Mouse (Mus musculus): Measurements from ENCODE around the gene Parvg. TPM values are rescaled to one million over a fixed set of nuclear protein-coding genes. Genes with fewer than 3 reads are reported as not detected.

Gene Parvg
- polyA plus RNA-seq, 1 experiment = 63.0 TPM

- no peaks in the 10 kb centered on the region for H3K4me1 ChIP-seq (ENCODE audit: control insufficient read depth, insufficient read depth, low read length)
- H3K27ac ChIP-seq (ENCODE audit: control insufficient read depth, insufficient read depth, low read depth, low read length) = no peak overlapping the region
- H3K36me3 ChIP-seq (ENCODE audit: control insufficient read depth, insufficient read depth, low read length) = no peaks in the 10 kb centered on the region
- H3K4me3 ChIP-seq (ENCODE audit: control insufficient read depth, low read depth, low read length) = no peak overlapping the region
- TF ChIP-seq CTCF (IDR thresholded peaks at IDR 0.05; ENCODE audit: control insufficient read depth, insufficient read depth, insufficient replicate concordance, low read depth, low read length) (no peak), POLR2A (IDR thresholded peaks at IDR 0.05; ENCODE audit: control insufficient read depth, low read depth, low read length) (no peak)
- no peaks in the 10 kb centered on the region for H3K27me3 ChIP-seq (ENCODE audit: control insufficient read depth, insufficient read depth, low read length)
These were observed 7.3 kb downstream of the Parvg start for GRCm38 (mm10) chr15:84331066-84331612.

DNA sequence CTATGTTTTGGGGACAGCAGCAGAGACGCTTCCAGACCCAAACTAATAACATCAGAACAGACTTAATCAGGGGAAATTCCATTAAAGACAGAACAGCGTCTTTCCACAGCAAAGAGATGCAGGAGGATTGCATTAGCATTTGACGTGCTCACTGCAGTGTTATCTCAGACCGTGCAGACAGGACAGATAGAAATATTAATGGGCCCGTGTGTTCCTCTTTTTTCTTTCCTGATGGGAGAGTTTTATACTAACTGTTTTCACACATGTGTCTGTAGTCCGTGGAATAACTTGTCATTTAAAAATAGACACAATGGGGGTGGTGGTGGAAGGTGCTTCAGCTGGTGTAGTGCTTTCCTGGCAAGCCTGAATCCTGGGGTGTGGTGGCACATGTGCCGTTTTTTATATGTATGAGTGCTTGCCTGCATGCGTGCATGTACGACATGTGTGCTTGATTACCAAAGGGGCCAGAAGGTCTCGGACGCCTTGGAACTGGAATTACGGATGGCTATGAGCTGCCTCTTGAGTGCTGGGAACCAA lies 12.5 kb downstream of the Parvg start:
- Histone ChIP-seq H3K4me3 (ENCODE audit: control insufficient read depth, low read depth, low read length) (no peak overlapping the region), H3K36me3 (ENCODE audit: control insufficient read depth, insufficient read depth, low read length) (no peaks in the 10 kb centered on the region), H3K27ac (ENCODE audit: control insufficient read depth, insufficient read depth, low read depth, low read length) (no peak overlapping the region), H3K4me1 (ENCODE audit: control insufficient read depth, insufficient read depth, low read length) (no peaks in the 10 kb centered on the region), H3K27me3 (ENCODE audit: control insufficient read depth, insufficient read depth, low read length) (no peaks in the 10 kb centered on the region)
- TF ChIP-seq CTCF (IDR thresholded peaks at IDR 0.05; ENCODE audit: control insufficient read depth, insufficient read depth, insufficient replicate concordance, low read depth, low read length) (no peak), POLR2A (IDR thresholded peaks at IDR 0.05; ENCODE audit: control insufficient read depth, low read depth, low read length) (no peak)

- Histone ChIP-seq H3K36me3 (ENCODE audit: control insufficient read depth, insufficient read depth, low read length) (no peaks in the 10 kb centered on the region), H3K27ac (ENCODE audit: control insufficient read depth, insufficient read depth, low read depth, low read length) (no peak overlapping the region), H3K27me3 (ENCODE audit: control insufficient read depth, insufficient read depth, low read length) (no peaks in the 10 kb centered on the region), H3K4me1 (ENCODE audit: control insufficient read depth, insufficient read depth, low read length) (no peaks in the 10 kb centered on the region), H3K4me3 (ENCODE audit: control insufficient read depth, low read depth, low read length) (no peak overlapping the region)
- TF ChIP-seq CTCF (IDR thresholded peaks at IDR 0.05; ENCODE audit: control insufficient read depth, insufficient read depth, insufficient replicate concordance, low read depth, low read length) = no peak
- TF ChIP-seq POLR2A (IDR thresholded peaks at IDR 0.05; ENCODE audit: control insufficient read depth, low read depth, low read length) = no peak
These were observed 13.8 kb downstream of the Parvg start for GRCm38 (mm10) chr15:84337599-84337998.

- no peaks in the 10 kb centered on the region for H3K27me3 ChIP-seq (ENCODE audit: control insufficient read depth, insufficient read depth, low read length)
- no peaks in the 10 kb centered on the region for H3K36me3 ChIP-seq (ENCODE audit: control insufficient read depth, insufficient read depth, low read length)
- no peaks in the 10 kb centered on the region for H3K4me1 ChIP-seq (ENCODE audit: control insufficient read depth, insufficient read depth, low read length)
- no peak overlapping the region for H3K4me3 ChIP-seq (ENCODE audit: control insufficient read depth, low read depth, low read length)
- TF ChIP-seq CTCF (IDR thresholded peaks at IDR 0.05; ENCODE audit: control insufficient read depth, insufficient read depth, insufficient replicate concordance, low read depth, low read length) (no peak), POLR2A (IDR thresholded peaks at IDR 0.05; ENCODE audit: control insufficient read depth, low read depth, low read length) (no peak)
- H3K27ac ChIP-seq (ENCODE audit: control insufficient read depth, insufficient read depth, low read depth, low read length) = no peak overlapping the region
These were observed 17.1 kb downstream of the Parvg start for GRCm38 (mm10) chr15:84340926-84341325.

DNA sequence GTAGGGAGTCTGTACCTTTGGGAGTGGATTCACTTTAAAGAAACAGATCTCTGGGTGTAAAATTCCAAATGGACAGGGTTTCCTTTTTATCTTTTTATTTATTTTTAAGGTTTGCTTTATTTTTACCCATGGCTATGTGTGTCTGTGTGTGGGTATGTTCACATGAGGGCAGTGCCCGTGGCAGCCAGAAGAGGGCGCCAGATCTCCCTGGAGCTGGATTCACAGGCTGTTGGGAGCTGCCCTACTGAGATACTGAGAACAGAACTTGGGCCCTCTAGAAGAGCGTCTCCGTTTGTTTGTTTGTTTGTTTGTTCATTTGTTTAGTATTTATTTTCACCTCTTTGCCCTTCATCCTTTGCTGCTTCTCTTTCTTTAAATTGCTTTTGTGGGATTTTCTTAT lies 24.9 kb downstream of the Parvg start:
- H3K36me3 ChIP-seq (ENCODE audit: control insufficient read depth, insufficient read depth, low read length) = no peaks in the 10 kb centered on the region
- H3K27ac ChIP-seq (ENCODE audit: control insufficient read depth, insufficient read depth, low read depth, low read length) = no peak overlapping the region
- TF ChIP-seq CTCF (IDR thresholded peaks at IDR 0.05; ENCODE audit: control insufficient read depth, insufficient read depth, insufficient replicate concordance, low read depth, low read length) (peak; percentile 83; the same call in 1 of the 2 replicates), POLR2A (IDR thresholded peaks at IDR 0.05; ENCODE audit: control insufficient read depth, low read depth, low read length) (no peak)
- no peaks in the 10 kb centered on the region for H3K27me3 ChIP-seq (ENCODE audit: control insufficient read depth, insufficient read depth, low read length)
- H3K4me3 ChIP-seq (ENCODE audit: control insufficient read depth, low read depth, low read length) = no peak overlapping the region
- H3K4me1 ChIP-seq (ENCODE audit: control insufficient read depth, insufficient read depth, low read length) = no peaks in the 10 kb centered on the region

GRCm38 (mm10) chr15:84349915-84350738 lies 26.3 kb downstream of the Parvg start:
- no peaks in the 10 kb centered on the region for H3K36me3 ChIP-seq (ENCODE audit: control insufficient read depth, insufficient read depth, low read length)
- TF ChIP-seq CTCF (IDR thresholded peaks at IDR 0.05; ENCODE audit: control insufficient read depth, insufficient read depth, insufficient replicate concordance, low read depth, low read length) = no peak
- H3K27me3 ChIP-seq (ENCODE audit: control insufficient read depth, insufficient read depth, low read length) = no peaks in the 10 kb centered on the region
- H3K4me3 ChIP-seq (ENCODE audit: control insufficient read depth, low read depth, low read length) = no peak overlapping the region
- H3K4me1 ChIP-seq (ENCODE audit: control insufficient read depth, insufficient read depth, low read length) = no peaks in the 10 kb centered on the region
- no peak overlapping the region for H3K27ac ChIP-seq (ENCODE audit: control insufficient read depth, insufficient read depth, low read depth, low read length)

DNA sequence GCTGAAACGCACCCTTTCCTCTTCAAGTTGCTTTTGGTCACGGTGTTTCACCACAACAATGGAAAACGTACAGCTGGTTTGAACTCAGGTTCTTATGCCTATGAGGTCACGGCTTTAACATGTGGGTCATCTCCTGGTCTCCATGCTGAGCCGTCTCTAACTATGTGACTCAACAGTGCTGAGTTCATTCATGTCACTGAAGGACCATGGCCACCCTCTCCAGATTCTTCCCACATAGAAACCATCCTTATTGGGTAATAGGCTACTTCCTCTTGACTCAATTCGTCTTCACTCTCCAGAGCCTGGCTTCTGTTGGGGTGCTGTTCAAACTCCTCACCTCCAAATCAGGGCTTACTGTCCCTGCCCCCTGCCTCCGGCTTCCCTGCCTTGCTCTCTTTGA lies 27.5 kb downstream of the Parvg start:
- TF ChIP-seq CTCF (IDR thresholded peaks at IDR 0.05; ENCODE audit: control insufficient read depth, insufficient read depth, insufficient replicate concordance, low read depth, low read length) (no peak), POLR2A (IDR thresholded peaks at IDR 0.05; ENCODE audit: control insufficient read depth, low read depth, low read length) (no peak)
- no peak overlapping the region for H3K27ac ChIP-seq (ENCODE audit: control insufficient read depth, insufficient read depth, low read depth, low read length)

More for the DNA sequence above, 27.5 kb downstream of the Parvg start:
- no peaks in the 10 kb centered on the region for H3K36me3 ChIP-seq (ENCODE audit: control insufficient read depth, insufficient read depth, low read length)
- no peaks in the 10 kb centered on the region for H3K27me3 ChIP-seq (ENCODE audit: control insufficient read depth, insufficient read depth, low read length)
- H3K4me3 ChIP-seq (ENCODE audit: control insufficient read depth, low read depth, low read length) = no peak overlapping the region
- no peaks in the 10 kb centered on the region; the same call in 1 of the 2 replicates for H3K4me1 ChIP-seq (ENCODE audit: control insufficient read depth, insufficient read depth, low read length)

All from testis, adult 2 months (tissue).